8 mouse cellular contexts compared by ENCODE assay signal in genomic region chr17:46856471-46857360, GRCm38 (mm10). TPM values are rescaled to one million over a fixed set of nuclear protein-coding genes. Genes with fewer than 3 reads are reported as not detected.
A peak's percentile ranks its signal among the peaks of the same experiment; 100 is the strongest.
DNase-seq lines count a peak whose midpoint lies in the region; ATAC-seq lines count a peak whose summit lies in the region.

No protein-coding gene starts in this region.

- H3K27me3 ChIP-seq in forebrain, embryonic 10.5 days (ENCODE audit: poor library complexity, severe bottlenecking) = no peaks in the 10 kb centered on the region
- H3K27me3 ChIP-seq in heart, embryonic 16.5 days (ENCODE audit: control insufficient read depth, insufficient read depth, low read length) = no peaks in the 10 kb centered on the region
- no peaks in the 10 kb centered on the region for H3K27me3 ChIP-seq in neural tube, embryonic 15.5 days (replicated peaks)

- peaks cover 12% of the 10 kb centered on the region for H3K36me3 ChIP-seq in forebrain, embryonic 10.5 days (replicated peaks)
- H3K36me3 ChIP-seq in heart, embryonic 16.5 days (ENCODE audit: control insufficient read depth, insufficient read depth) = no peaks in the 10 kb centered on the region
- H3K36me3 ChIP-seq in neural tube, embryonic 15.5 days = no peaks in the 10 kb centered on the region

- peak overlapping the region; percentile 100 for H3K27ac ChIP-seq in forebrain, embryonic 10.5 days
- peak overlapping the region; percentile 99 for H3K27ac ChIP-seq in heart, embryonic 16.5 days (ENCODE audit: low read length)
- peak overlapping the region; percentile 100 for H3K27ac ChIP-seq in neural tube, embryonic 15.5 days (replicated peaks)

- peak; percentile 15 for ATAC-seq in heart, embryonic 16.5 days (replicated peaks; ENCODE audit: extremely low read depth, insufficient read depth, low FRiP score)
- ATAC-seq in neural tube, embryonic 15.5 days (ENCODE audit: low FRiP score) = peak; percentile 29; the same call in 1 of the 2 replicates

- WGBS in forebrain, embryonic 10.5 days = under 1% methylated on average over 87 of the region's 87 CpGs
- WGBS in heart, embryonic 16.5 days = under 1% methylated on average over 87 of the region's 87 CpGs
- WGBS in neural tube, embryonic 15.5 days = under 1% methylated on average over 84 of the region's 87 CpGs

- H3K9ac ChIP-seq in heart, embryonic 16.5 days (ENCODE audit: low read length) = peak overlapping the region; percentile 100
- peak overlapping the region; percentile 100 for H3K9ac ChIP-seq in neural tube, embryonic 15.5 days (replicated peaks)

- H3K4me3 ChIP-seq in forebrain, embryonic 10.5 days = peak overlapping the region; percentile 96
- peak overlapping the region; percentile 66 for H3K4me3 ChIP-seq in heart, embryonic 16.5 days (ENCODE audit: low read length)
- peak overlapping the region; percentile 92 for H3K4me3 ChIP-seq in neural tube, embryonic 15.5 days (replicated peaks)

- H3K4me1 ChIP-seq in forebrain, embryonic 10.5 days = peaks cover 57% of the 10 kb centered on the region
- H3K4me1 ChIP-seq in heart, embryonic 16.5 days (ENCODE audit: control insufficient read depth, insufficient read depth, low read length) = peaks cover 34% of the 10 kb centered on the region
- H3K4me1 ChIP-seq in neural tube, embryonic 15.5 days = peaks cover 44% of the 10 kb centered on the region

- DNase-seq in CD4-positive helper T cell, adult 2 months (ENCODE audit: low read depth, low spot score) = peak; percentile 91
- DNase-seq in brain, embryonic 18.5 days (ENCODE audit: low read depth, low spot score) = peak; percentile 47
- DNase-seq in forebrain, embryonic 10.5 days (ENCODE audit: extremely low spot score, low spot score) = peak; percentile 70
- peak; percentile 79 to 94 for DNase-seq in kidney, postnatal 36 days
- peak; percentile 77 to 81 for DNase-seq in lung, adult 18-20 months
- peak; percentile 92 for DNase-seq in testis, postnatal 10 days (ENCODE audit: low spot score)

- H3K4me2 ChIP-seq in heart, embryonic 16.5 days (ENCODE audit: low read depth, low read length) = peak overlapping the region; percentile 70
- H3K4me2 ChIP-seq in neural tube, embryonic 15.5 days = peak overlapping the region; percentile 64

- no peaks in the 10 kb centered on the region for H3K9me3 ChIP-seq in forebrain, embryonic 10.5 days
- no peaks in the 10 kb centered on the region for H3K9me3 ChIP-seq in heart, embryonic 16.5 days (replicated peaks; ENCODE audit: control insufficient read depth, low read length)
- no peaks in the 10 kb centered on the region for H3K9me3 ChIP-seq in neural tube, embryonic 15.5 days (replicated peaks)

RNA-seq across cellular contexts. Expression of gene Bicral, which starts 1.6 kb away (rescaled TPM):
- polyA plus RNA-seq in forebrain, embryonic 10.5 days (2016; fragmentation: Nextera tagmentation; extraction: Ambion mirVana) = 2.9 and 4.1 TPM in 2 replicates
- polyA plus RNA-seq in heart, embryonic 16.5 days (2015; fragmentation: Nextera tagmentation; extraction: Ambion mirVana) = 3.5 and 3.9 TPM in 2 replicates
- 6.6 and 8.3 TPM in 2 replicates for polyA plus RNA-seq in neural tube, embryonic 15.5 days (2015; fragmentation: Nextera tagmentation; extraction: Ambion mirVana)

RNA-seq across cellular contexts. Expression of gene Tbcc, which starts 33.8 kb away (rescaled TPM):
- polyA plus RNA-seq in forebrain, embryonic 10.5 days (2016; fragmentation: Nextera tagmentation; extraction: Ambion mirVana) = 43.1 and 48.4 TPM in 2 replicates
- 40.3 and 42.9 TPM in 2 replicates for polyA plus RNA-seq in heart, embryonic 16.5 days (2015; fragmentation: Nextera tagmentation; extraction: Ambion mirVana)
- 55.9 and 62.5 TPM in 2 replicates for polyA plus RNA-seq in neural tube, embryonic 15.5 days (2015; fragmentation: Nextera tagmentation; extraction: Ambion mirVana)

RNA-seq across cellular contexts. Expression of gene Prph2, which starts 53.5 kb away (rescaled TPM):
- not detected in 2 replicates for polyA plus RNA-seq in forebrain, embryonic 10.5 days (2016; fragmentation: Nextera tagmentation; extraction: Ambion mirVana)
- not detected in 2 replicates for polyA plus RNA-seq in heart, embryonic 16.5 days (2015; fragmentation: Nextera tagmentation; extraction: Ambion mirVana)
- polyA plus RNA-seq in neural tube, embryonic 15.5 days (2015; fragmentation: Nextera tagmentation; extraction: Ambion mirVana) = not detected in 2 replicates

Comparison
In these comparisons a context has a peak if more than half of its experiments do, and no peak if none do; other contexts are left out.
1. Peak in every context shown above with its lines: DNase-seq, ATAC-seq, H3K4me3 ChIP-seq and H3K27ac ChIP-seq.